Mouse (Mus musculus): ENCODE data around the gene Apol7a. TPM values are rescaled to one million over a fixed set of nuclear protein-coding genes. Genes with fewer than 3 reads are reported as not detected.

Apol7a gene
- polyA plus RNA-seq (2015; fragmentation: Illumina TruSeq; extraction: RNeasy Lipid Tissue Mini Kit (QIAGEN cat#74804); ENCODE audit: insufficient read depth, low read depth, low replicate concordance): 15.8 TPM

DNA sequence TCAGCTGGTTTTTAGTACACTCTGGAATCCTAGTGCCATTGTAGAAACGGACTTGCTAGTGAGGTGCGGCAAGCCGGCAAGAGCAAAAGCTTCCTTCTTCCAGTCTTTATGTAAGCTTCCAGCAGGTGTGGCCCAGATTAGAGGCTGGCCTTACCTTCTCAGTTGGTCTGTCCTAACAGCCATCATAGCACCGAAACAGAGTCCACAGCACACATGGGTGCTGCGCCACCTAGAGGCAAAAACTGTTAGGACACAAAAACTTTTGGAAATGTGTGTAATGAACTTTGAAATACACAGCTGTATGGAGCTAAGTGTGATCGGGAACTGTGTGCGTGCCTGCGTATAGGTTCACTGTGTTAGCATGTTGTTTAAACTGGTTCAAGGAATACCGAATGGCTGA, at the start of gene Apol7a:
Gene Apol7a (minus strand): TSS at position 84 of the 400 bp plus-strand sequence.

GRCm38 (mm10) chr15:77447392-77447791, 48.5 kb upstream of the Apol7a start, which contains the start of gene Apol7b:
Gene Apol7b (minus strand): TSS chr15:77447492.

GRCm38 (mm10) chr15:77411035-77411434, 12.1 kb upstream of the Apol7a start, which contains the start of gene Apol9a:
Gene Apol9a (minus strand): TSS chr15:77411135.

Other genes starting within 250 kb of the Apol7a start
- 5.7 TPM for gene Rbfox2, start 92.1 kb downstream of the Apol7a start, polyA plus RNA-seq (2015; fragmentation: Illumina TruSeq; extraction: RNeasy Lipid Tissue Mini Kit (QIAGEN cat#74804); ENCODE audit: insufficient read depth, low read depth, low replicate concordance)
- 4.4 TPM for gene Apol9a, start 12.0 kb upstream of the Apol7a start, polyA plus RNA-seq (2015; fragmentation: Illumina TruSeq; extraction: RNeasy Lipid Tissue Mini Kit (QIAGEN cat#74804); ENCODE audit: insufficient read depth, low read depth, low replicate concordance)
- gene Apol7b, start 48.4 kb upstream of the Apol7a start, polyA plus RNA-seq (2015; fragmentation: Illumina TruSeq; extraction: RNeasy Lipid Tissue Mini Kit (QIAGEN cat#74804); ENCODE audit: insufficient read depth, low read depth, low replicate concordance): not detected
- not detected for gene Apol10a, start 77.9 kb upstream of the Apol7a start, polyA plus RNA-seq (2015; fragmentation: Illumina TruSeq; extraction: RNeasy Lipid Tissue Mini Kit (QIAGEN cat#74804); ENCODE audit: insufficient read depth, low read depth, low replicate concordance)
- gene Apol11a, start 109.2 kb upstream of the Apol7a start, polyA plus RNA-seq (2015; fragmentation: Illumina TruSeq; extraction: RNeasy Lipid Tissue Mini Kit (QIAGEN cat#74804); ENCODE audit: insufficient read depth, low read depth, low replicate concordance): not detected
- gene Apol7c, start 134.2 kb upstream of the Apol7a start, polyA plus RNA-seq (2015; fragmentation: Illumina TruSeq; extraction: RNeasy Lipid Tissue Mini Kit (QIAGEN cat#74804); ENCODE audit: insufficient read depth, low read depth, low replicate concordance): not detected
- gene 1700025B11Rik, start 162.8 kb upstream of the Apol7a start, polyA plus RNA-seq (2015; fragmentation: Illumina TruSeq; extraction: RNeasy Lipid Tissue Mini Kit (QIAGEN cat#74804); ENCODE audit: insufficient read depth, low read depth, low replicate concordance): not detected
- 1.7 TPM for gene Apol10b, start 197.0 kb upstream of the Apol7a start, polyA plus RNA-seq (2015; fragmentation: Illumina TruSeq; extraction: RNeasy Lipid Tissue Mini Kit (QIAGEN cat#74804); ENCODE audit: insufficient read depth, low read depth, low replicate concordance)
- gene Gm36245, start 200.1 kb upstream of the Apol7a start, polyA plus RNA-seq (2015; fragmentation: Illumina TruSeq; extraction: RNeasy Lipid Tissue Mini Kit (QIAGEN cat#74804); ENCODE audit: insufficient read depth, low read depth, low replicate concordance): not detected
- gene Apol11b, start 244.2 kb upstream of the Apol7a start, polyA plus RNA-seq (2015; fragmentation: Illumina TruSeq; extraction: RNeasy Lipid Tissue Mini Kit (QIAGEN cat#74804); ENCODE audit: insufficient read depth, low read depth, low replicate concordance): not detected

All from pancreas, adult 10 weeks (tissue).